Mouse (Mus musculus): ENCODE measurements around the gene Blmh. TPM values are rescaled to one million over a fixed set of nuclear protein-coding genes. Genes with fewer than 3 reads are reported as not detected.

The Blmh gene
- polyA plus RNA-seq, 1 experiment from 2014 or later: 149 TPM

DNA sequence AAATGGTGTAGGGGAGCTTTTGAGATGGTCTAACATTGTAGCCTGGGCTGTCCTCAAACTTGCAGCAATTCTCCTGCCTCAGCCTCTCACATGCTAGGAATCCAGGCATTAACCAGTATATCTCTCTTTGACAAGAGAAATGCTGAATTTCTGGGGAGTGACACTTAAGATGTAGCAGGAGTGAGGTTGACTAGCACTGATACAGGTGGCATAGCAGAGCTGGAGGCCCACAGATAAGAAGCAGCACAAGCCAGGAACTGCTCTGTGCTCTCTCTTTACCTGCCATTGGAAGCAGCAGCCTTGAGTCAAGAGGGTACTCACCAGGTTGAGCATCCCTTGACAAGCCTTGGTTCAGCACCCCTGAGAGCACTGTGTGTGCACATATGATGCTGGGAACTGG, 59.6 kb downstream of the Blmh start:
- Histone ChIP-seq H3K4me3 (no peak overlapping the region), H3K9me3 (no peaks in the 10 kb centered on the region), H3K36me3 (peaks cover 75% of the 10 kb centered on the region), H3K4me1 (replicated peaks) (no peaks in the 10 kb centered on the region), H3K27ac (no peak overlapping the region), H3K4me2 (no peak overlapping the region), H3K27me3 (no peaks in the 10 kb centered on the region), H3K9ac (no peak overlapping the region)
- ATAC-seq (ENCODE audit: low FRiP score): no peak

DNA sequence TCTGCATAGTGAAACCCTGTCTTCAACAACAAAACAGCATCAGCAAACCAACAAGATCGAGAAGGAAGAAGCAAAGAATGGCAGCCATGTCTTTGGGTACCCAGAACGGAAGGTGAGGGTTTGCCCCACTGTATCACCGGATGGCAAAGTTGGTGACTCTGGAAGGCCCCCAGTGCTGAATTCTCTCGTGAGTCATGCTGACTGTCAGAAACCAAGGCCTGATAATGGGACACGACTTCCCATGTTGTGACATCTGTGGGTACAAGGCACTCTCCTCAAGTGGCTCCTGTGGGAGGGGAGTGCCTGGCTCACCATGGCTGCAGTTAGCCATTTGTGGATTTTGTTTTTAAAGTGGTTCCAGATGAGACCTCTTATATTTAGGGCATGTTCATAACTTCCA, 66.2 kb downstream of the Blmh start:
- H3K4me3 ChIP-seq: no peak overlapping the region
- H3K9ac ChIP-seq: no peak overlapping the region
- peaks cover 38% of the 10 kb centered on the region for H3K36me3 ChIP-seq
- H3K27ac ChIP-seq: no peak overlapping the region
- peaks cover 6% of the 10 kb centered on the region for H3K27me3 ChIP-seq
- no peak for ATAC-seq (ENCODE audit: low FRiP score)
- no peaks in the 10 kb centered on the region for H3K9me3 ChIP-seq
- WGBS: 80% methylated on average over 5 of the region's 5 CpGs
- H3K4me2 ChIP-seq: no peak overlapping the region
- no peaks in the 10 kb centered on the region for H3K4me1 ChIP-seq (replicated peaks)

DNA sequence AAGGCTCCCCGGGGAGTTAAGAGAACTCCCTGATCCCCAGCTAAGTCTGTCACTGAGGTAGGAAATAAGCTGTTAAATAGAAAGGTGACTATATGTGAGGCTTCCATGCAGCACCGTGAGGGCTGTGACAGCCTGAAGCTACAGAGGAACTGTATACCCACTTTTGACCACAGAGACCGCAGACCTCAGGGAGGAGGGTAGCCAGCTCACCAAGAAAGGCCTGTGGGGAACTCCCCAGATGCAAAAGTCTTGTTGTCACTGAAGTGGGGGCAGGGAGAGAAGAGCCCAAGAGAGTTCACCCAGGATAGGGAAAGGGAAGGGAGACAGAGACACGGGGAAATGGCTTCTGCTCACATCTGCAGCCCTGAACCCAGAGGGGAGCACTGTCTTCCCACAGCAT, 68.3 kb downstream of the Blmh start:
- Histone ChIP-seq H3K4me3 (no peak overlapping the region), H3K4me2 (no peak overlapping the region), H3K9me3 (no peaks in the 10 kb centered on the region), H3K9ac (no peak overlapping the region), H3K27me3 (peaks cover 26% of the 10 kb centered on the region), H3K36me3 (peaks cover 17% of the 10 kb centered on the region), H3K4me1 (replicated peaks) (peaks cover 14% of the 10 kb centered on the region), H3K27ac (no peak overlapping the region)
- WGBS: 33% methylated on average over 4 of the region's 4 CpGs
- no peak for ATAC-seq (ENCODE audit: low FRiP score)

DNA sequence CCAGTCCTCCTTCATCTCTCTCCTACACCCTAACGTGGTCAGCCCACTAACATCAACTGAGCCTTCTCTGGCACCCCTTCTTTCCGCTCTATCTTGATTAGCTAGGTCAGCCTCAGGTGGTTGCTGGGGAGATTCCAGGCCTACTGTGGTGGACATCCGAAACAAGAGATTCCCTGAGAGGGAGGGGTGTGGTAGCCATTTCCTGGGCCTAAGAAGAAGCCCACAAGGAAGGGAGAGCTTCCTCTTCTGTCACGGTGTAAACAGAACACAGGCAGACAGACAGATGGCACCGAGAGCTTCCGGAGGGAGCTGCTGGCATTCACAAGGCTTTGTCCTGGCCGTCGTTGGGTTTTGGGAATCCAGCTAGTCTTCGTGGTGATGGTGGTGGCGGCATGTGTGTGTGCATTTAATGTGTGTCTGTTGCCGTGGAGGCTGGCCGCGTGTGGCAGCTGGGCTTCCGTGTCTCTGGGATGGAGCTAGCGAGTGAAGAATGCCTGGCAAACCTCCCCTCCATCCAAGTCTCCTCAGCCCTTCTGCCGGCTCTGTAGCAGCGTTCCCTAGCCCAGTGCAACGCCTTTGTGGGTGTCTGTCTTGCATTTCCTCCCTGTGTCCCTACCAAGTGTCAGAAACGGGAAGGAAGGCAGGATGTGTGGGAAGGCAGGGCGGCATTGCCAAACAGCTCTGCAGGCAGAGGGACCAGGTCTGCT, 71.5 kb downstream of the Blmh start:
- Histone ChIP-seq H3K27ac (no peak overlapping the region), H3K9me3 (no peaks in the 10 kb centered on the region), H3K27me3 (peaks cover 58% of the 10 kb centered on the region), H3K4me1 (replicated peaks) (peaks cover 25% of the 10 kb centered on the region), H3K36me3 (no peaks in the 10 kb centered on the region), H3K4me2 (no peak overlapping the region), H3K9ac (no peak overlapping the region), H3K4me3 (no peak overlapping the region)
- 54% methylated on average over 20 of the region's 20 CpGs for WGBS
- no peak for ATAC-seq (ENCODE audit: low FRiP score)

DNA sequence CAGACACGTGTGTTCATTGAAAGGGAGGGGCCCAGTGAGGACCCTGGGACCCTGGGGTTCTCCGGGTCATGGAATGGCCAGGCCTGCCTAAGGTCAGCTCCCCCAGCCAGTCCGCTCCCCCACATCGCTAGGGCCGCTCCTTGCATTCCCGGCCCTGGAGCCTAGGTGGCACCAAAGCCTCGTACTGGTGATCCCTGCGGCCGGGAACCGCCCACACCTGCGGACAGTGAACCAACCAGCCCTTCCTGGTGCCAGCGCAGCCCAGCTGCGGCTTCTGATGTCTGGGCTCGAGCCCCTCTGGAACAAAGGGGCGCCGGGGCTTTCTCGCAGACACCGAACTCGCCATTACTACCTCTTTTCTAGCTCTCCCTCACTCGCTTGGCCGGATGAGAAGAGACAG, 72.7 kb downstream of the Blmh start:
- peaks cover 68% of the 10 kb centered on the region for H3K27me3 ChIP-seq
- H3K9ac ChIP-seq: peak overlapping the region; percentile 66
- H3K4me2 ChIP-seq: peak overlapping the region; percentile 85
- H3K27ac ChIP-seq: no peak overlapping the region
- peaks cover 25% of the 10 kb centered on the region for H3K4me1 ChIP-seq (replicated peaks)
- no peaks in the 10 kb centered on the region for H3K9me3 ChIP-seq
- H3K4me3 ChIP-seq: peak overlapping the region; percentile 51
- no peaks in the 10 kb centered on the region for H3K36me3 ChIP-seq
- WGBS: under 1% methylated on average over 21 of the region's 21 CpGs
- ATAC-seq (ENCODE audit: low FRiP score): peak; percentile 61; the same call in 1 of the 2 replicates

DNA sequence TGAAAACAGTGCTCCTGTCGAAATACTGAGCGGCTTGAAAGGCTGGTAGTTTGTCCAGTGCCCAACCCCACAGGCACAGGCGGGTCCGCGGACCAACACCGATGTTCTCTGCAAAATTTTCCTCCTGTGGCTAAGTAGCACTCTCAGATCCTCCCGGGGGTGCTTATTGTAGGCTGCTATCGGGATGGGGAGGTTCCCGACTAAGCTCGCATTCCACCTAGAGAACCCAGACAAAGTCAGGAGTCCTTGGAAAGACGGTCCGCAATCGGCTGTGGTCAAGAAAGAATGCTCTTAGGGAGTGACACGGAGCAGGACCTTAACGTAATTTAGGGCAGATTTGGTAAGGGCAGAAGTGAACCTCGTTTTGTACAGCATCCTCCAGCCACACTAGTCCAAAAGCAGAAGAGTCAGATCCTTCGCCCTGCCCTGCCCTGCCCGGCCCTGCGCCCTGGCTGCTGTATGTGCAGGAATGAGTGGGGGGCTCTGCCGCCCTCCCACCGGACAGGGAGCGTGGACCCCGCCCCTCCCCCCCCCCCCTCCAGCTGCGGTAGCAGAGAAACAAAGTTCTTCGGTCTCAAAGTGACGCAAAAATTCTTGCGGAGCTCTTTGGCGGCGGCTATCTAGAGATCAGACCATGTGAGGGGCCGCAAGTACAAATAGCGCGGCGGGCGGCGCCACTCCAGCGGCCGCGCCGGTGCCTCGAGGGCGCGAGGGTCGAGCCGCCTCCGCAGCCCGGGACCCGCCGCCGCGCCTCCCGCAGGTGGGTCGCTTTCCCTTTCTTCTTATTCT, 73.5 kb downstream of the Blmh start, which contains the start of gene Slc6a4:
Slc6a4 (plus strand) TSS at position 688 of the 789 bp plus-strand sequence.
- Histone ChIP-seq H3K9me3 (no peaks in the 10 kb centered on the region), H3K4me3 (peak within 1 kb of the TSS; percentile 51), H3K27me3 (peaks cover 77% of the 10 kb centered on the region), H3K4me2 (peak within 1 kb of the TSS; percentile 85), H3K36me3 (no peaks in the 10 kb centered on the region), H3K27ac (no peak within 1 kb of the TSS), H3K9ac (peak within 1 kb of the TSS; percentile 66), H3K4me1 (replicated peaks) (peaks cover 25% of the 10 kb centered on the region)
- under 1% methylated on average over 51 of the region's 52 CpGs for WGBS
- no peak for ATAC-seq (ENCODE audit: low FRiP score)

DNA sequence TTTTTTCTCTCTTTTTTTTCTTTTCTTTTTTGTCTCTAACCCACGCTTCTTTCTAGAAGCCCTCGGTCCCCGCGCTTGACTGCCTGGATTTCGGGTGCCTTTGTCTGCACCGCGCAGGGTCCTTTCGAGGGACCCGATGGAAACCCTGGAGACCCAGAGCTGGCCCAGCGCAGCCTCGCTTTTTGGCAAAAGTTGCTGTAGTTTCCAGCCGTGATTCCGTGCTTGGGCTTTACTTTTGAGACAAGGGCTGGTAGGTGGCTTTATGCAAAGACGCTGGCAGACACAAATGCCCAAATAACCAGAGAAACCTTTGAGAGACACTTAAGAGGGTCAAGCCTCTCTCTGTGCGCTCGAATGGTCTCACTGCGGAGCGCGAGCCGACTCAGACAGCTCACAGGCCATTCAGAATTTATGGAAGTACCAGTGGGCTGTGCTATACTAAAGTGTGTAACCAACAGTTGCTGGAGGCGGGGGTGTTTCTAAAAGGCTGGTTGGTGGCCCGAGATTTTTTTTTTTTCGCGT, 74.2 kb downstream of the Blmh start:
- Histone ChIP-seq H3K4me1 (replicated peaks) (peaks cover 25% of the 10 kb centered on the region), H3K4me3 (peak overlapping the region; percentile 51), H3K9me3 (no peaks in the 10 kb centered on the region), H3K36me3 (no peaks in the 10 kb centered on the region), H3K4me2 (peak overlapping the region; percentile 85), H3K27me3 (peaks cover 78% of the 10 kb centered on the region), H3K9ac (peak overlapping the region; percentile 66), H3K27ac (no peak overlapping the region)
- 12% methylated on average over 24 of the region's 24 CpGs for WGBS
- no peak for ATAC-seq (ENCODE audit: low FRiP score)

DNA sequence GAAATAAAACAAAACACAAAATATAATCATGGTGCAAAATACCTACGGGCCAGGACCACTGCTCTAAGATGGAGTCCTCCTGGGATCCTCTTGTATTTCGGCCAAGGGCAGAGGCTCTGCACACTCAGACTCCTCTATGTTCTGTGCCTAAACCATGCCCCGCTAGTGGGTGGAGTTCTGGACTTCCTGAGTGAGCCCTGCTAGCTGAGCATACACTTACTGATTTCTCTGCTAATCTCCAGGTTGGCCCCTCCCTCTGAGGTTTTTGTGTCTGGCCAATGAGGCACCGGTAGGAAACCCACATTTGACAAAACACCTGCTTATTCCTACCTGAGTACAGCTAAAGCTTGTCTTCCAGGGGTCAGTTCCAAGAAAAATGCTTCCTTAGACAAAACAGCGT, 76.1 kb downstream of the Blmh start:
- 77% methylated on average over 5 of the region's 5 CpGs for WGBS
- Histone ChIP-seq H3K27ac (no peak overlapping the region), H3K9me3 (no peaks in the 10 kb centered on the region), H3K4me3 (no peak overlapping the region), H3K27me3 (peaks cover 76% of the 10 kb centered on the region), H3K4me2 (no peak overlapping the region), H3K9ac (no peak overlapping the region), H3K4me1 (replicated peaks) (peaks cover 25% of the 10 kb centered on the region), H3K36me3 (no peaks in the 10 kb centered on the region)
- no peak for ATAC-seq (ENCODE audit: low FRiP score)

DNA sequence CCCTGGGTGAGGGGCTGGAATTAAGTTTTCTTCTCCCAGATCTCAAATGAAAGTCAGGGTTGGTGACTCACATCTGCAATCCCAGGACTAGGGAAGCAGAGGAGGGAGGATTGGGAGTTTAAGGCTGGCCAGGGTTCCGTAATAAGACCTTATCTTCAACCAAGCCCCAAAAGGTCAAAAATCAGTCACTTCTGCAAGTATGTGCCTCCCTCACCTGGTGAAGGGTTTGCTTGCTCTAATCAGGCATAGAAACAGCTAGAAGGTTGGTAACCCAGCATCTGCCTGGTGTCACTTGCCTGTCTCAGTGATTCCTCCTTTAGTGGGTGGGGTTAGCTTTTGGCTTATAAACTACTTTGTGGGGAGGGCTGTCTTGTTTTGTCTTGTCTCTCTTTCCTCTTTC, 77.8 kb downstream of the Blmh start:
- Histone ChIP-seq H3K4me2 (no peak overlapping the region), H3K27ac (no peak overlapping the region), H3K27me3 (peaks cover 60% of the 10 kb centered on the region), H3K9ac (no peak overlapping the region), H3K4me3 (no peak overlapping the region), H3K36me3 (no peaks in the 10 kb centered on the region), H3K9me3 (no peaks in the 10 kb centered on the region), H3K4me1 (replicated peaks) (peaks cover 16% of the 10 kb centered on the region)
- ATAC-seq (ENCODE audit: low FRiP score): no peak
- WGBS: 85% methylated on average over 1 of the region's 1 CpGs

DNA sequence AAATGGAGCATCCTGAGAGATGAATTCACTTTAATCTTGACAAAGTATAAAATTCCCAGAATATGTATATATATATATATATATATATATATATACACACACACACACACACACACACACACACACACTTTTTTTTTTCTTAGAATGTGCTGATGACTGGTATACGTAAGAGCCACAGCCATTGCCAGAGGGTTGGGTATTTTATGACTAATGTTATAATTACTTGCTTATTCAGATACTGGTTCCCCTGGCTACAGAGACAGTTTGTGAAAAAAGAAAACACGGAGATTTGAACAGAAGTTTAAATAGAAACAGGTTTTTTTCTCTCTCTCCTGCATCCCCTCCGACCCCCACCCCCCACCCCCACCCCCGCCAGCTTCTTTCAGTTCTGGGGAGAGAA, 81.3 kb downstream of the Blmh start:
- H3K4me1 ChIP-seq (replicated peaks): no peaks in the 10 kb centered on the region
- H3K27ac ChIP-seq: no peak overlapping the region
- ATAC-seq (ENCODE audit: low FRiP score): no peak
- no peak overlapping the region for H3K4me2 ChIP-seq
- no peak overlapping the region for H3K9ac ChIP-seq
- 70% methylated on average over 4 of the region's 4 CpGs for WGBS
- no peak overlapping the region for H3K4me3 ChIP-seq
- H3K36me3 ChIP-seq: no peaks in the 10 kb centered on the region
- H3K9me3 ChIP-seq: no peaks in the 10 kb centered on the region
- peaks cover 25% of the 10 kb centered on the region for H3K27me3 ChIP-seq

DNA sequence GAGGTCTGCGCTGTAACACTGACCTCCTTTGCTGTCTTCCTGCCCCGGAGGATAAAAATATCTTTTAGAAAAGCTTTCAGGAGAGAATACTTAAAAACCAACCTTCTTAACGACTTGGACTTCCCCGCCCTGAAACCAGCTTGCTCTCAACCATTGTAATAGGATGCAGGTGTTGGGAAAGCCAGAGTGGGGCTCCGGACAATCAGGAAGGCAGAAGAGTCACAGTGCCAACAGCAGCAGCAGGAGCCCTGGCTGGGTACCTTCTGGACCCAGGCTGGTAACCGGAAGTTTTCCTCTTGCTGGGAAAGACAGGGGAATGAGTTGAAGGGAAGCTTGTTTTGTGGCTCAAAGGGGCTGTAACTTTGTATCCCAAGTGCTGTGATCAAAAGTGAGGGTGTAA, 82.0 kb downstream of the Blmh start:
- Histone ChIP-seq H3K4me2 (no peak overlapping the region), H3K4me1 (replicated peaks) (no peaks in the 10 kb centered on the region), H3K27me3 (peaks cover 17% of the 10 kb centered on the region), H3K4me3 (no peak overlapping the region), H3K36me3 (no peaks in the 10 kb centered on the region), H3K27ac (no peak overlapping the region), H3K9me3 (no peaks in the 10 kb centered on the region), H3K9ac (no peak overlapping the region)
- no peak for ATAC-seq (ENCODE audit: low FRiP score)
- WGBS: 64% methylated on average over 6 of the region's 6 CpGs

DNA sequence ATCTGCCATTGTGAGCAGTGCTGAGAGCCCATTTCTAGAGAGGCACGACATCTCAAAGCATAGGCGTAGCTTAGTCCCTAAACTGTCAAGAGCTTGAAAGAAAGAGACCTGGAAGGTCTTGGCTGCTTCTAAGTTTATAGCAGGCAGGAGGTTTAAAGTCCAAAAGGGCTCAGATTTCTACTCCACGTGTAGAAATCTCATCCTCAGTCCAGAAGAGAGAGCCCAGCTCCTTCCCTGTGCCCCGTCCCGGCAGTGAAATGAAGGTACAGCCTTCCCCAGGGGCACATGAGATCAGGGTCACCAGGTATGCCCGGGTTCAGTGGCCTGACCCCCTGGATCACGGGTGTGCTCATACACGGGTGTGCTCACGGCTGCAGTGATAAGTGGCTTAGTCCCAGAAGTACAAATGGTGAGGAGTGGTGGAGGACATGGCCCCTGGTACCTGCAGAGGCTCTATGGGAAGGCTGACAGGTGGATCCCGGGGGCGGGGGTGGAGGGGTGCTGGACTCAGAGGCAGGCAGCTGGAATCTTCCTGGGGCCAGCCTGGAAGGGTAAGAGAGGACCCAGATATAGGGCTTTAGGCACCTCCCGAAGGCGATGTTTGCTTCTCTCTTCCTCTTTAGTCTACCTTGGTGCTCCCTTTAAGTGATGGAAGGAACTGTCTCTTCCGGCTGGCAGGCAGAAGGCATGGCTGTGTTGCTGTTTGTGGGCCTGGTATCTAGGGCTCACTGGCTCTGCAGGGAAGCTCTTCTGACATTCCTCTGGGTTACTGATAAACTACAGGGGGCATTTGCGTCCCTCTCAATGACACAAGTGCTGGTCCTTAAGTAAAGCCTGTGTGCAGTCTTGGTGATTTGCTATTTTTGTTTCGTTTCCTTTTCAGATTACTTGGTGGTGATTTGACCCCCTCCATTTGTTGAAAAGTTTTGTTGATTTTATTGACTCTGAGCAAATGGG, 84.7 kb downstream of the Blmh start:
- no peak overlapping the region for H3K4me3 ChIP-seq
- no peaks in the 10 kb centered on the region for H3K36me3 ChIP-seq
- no peak for ATAC-seq (ENCODE audit: low FRiP score)
- no peaks in the 10 kb centered on the region for H3K4me1 ChIP-seq (replicated peaks)
- H3K4me2 ChIP-seq: no peak overlapping the region
- H3K27ac ChIP-seq: no peak overlapping the region
- H3K27me3 ChIP-seq: 0 out of 2 replicates have a peak, but pooled peaks cover 3% of the 10 kb centered on the region
- 81% methylated on average over 16 of the region's 16 CpGs for WGBS
- H3K9ac ChIP-seq: no peak overlapping the region
- no peaks in the 10 kb centered on the region for H3K9me3 ChIP-seq

Measured in hindbrain, embryonic 13.5 days (tissue).